Mouse (Mus musculus) CH12F3 (cell line): ENCODE measurements around the gene Dnajc27.

ENCODE experiments used
- in situ Hi-C: fragments of 300-500 bp; cut with MboI; formaldehyde crosslinking; loops from 2 replicates; pipeline ENCODE4 v1.14.3; 2020; ENCODE audit warnings: low sequenced_read_pairs

The Dnajc27 gene

GRCm38 (mm10) chr12:4078069-4078468, 4.3 kb upstream of the Dnajc27 start:
- in situ Hi-C loops = loop anchor here (10.0 kb wide), 3 partner anchors 93 to 413 kb away; no protein-coding TSS in a partner anchor

- in situ Hi-C loops = no loop called here
Measured at GRCm38 (mm10) chr12:4080311-4080710, 2.1 kb upstream of the Dnajc27 start.

DNA sequence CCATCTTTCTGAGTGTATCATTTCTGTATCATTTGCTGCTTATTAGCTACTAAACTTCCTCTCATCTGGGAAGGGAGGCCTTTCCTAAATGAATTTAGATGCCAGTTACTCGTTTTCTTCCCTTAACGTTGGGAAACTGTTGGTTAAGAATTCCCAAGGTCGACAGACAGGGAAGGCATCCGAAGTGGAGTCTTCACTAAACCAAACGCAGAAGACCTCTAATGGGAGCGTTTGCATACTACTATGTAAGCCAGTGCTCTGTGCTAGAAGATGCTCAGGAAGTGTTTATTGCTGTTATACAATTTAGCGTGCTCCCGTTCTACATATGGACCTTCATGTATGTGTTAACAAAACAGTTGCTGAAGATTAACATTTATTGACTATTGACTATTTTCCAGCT, 1.1 kb downstream of the Dnajc27 start:
- in situ Hi-C loops = no loop called here

- in situ Hi-C loops = loop anchor here (10.0 kb wide), 1 partner anchor 437 kb away; no protein-coding TSS in a partner anchor
Measured at GRCm38 (mm10) chr12:4107383-4107782, 25.0 kb downstream of the Dnajc27 start.

DNA sequence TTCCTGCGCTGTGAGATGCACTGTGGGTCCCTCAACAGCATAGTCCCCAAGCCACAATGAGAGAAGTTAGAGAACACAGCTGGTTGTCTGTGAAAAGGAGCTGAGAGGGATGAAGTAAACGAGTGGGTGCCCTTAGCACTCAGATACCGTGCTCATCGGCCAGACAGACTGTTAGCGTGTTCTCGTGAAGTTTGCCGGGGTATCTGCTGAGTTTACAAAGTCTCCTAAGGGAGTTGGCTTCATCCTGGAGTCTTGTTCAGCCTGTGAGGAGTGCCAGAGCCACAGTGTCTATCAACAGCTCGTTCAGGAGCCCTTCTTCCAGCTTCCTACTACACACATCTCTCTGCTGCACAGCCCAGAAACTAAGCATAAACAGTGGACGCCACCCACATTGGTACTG, 33.7 kb downstream of the Dnajc27 start:
- in situ Hi-C loops = no loop called here

GRCm38 (mm10) chr12:4117136-4117535, 34.8 kb downstream of the Dnajc27 start:
- in situ Hi-C loops = no loop called here

- in situ Hi-C loops = no loop called here
Measured at GRCm38 (mm10) chr12:4117579-4117978, 35.2 kb downstream of the Dnajc27 start.

- in situ Hi-C loops = no loop called here
Measured at GRCm38 (mm10) chr12:4127346-4127745, 45.0 kb downstream of the Dnajc27 start.

GRCm38 (mm10) chr12:4132941-4133846, 50.8 kb downstream of the Dnajc27 start, which contains the start of gene Adcy3:
Gene Adcy3 (plus strand): TSS chr12:4133103.
- in situ Hi-C loops = no loop called here

DNA sequence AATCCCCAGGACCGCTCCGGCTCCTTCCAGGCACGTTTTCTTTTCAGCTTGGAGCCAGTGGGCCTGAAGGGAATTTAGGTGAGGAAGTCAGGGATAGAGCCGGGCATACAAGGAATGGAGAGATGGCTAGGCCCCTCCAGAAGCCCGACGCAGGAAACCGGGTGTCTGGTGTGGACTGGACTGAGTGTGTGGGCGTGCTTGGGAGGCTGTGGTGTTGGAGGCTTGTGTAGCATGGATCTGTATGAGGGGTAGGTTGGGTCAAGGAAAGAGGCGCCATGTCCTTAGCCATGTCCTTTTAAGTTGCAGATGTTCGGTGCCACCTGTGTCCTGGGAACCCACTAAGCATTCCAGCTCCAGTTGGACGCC, 51.4 kb downstream of the Dnajc27 start:
- in situ Hi-C loops = no loop called here

DNA sequence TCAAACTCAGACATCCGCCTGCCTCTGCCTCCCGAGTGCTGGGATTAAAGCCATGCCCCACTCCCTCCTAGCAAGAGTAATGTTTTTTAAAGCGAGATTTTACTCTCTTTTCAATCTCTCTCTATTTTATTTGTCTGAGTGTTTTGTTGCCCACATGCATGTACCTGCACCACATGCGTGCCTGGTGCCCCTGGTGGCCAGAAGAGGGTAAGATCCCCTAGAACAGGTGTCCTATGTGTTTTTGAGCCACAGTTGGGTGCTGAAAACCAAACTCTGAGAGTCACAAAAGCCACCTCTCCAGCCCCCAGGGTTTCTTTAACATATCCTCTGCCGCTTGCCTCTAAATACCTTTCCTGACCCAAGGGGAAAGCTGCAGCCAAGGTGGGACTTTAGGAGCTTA, 60.8 kb downstream of the Dnajc27 start:
- in situ Hi-C loops = no loop called here

DNA sequence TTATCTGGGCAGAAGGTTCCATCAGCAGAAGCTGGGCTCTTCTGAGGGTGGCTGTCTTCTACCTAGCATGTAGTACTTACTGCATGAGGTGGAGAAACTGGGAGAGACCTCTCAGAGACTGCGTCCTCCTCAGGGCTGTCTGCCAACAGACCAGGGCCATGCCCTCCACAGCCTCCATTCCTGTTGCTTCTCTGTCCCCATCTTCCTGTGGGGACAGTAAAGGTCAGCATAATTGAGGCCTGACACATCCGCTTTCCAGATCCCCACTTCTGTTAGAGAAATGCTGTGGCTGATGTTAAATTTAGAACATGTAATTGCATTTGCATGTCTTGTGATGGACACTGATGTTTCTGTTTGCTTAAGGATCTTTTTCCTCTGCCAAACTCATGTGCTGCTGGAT, 68.6 kb downstream of the Dnajc27 start:
- in situ Hi-C loops = no loop called here

GRCm38 (mm10) chr12:4151969-4152368, 69.6 kb downstream of the Dnajc27 start:
- in situ Hi-C loops = no loop called here

DNA sequence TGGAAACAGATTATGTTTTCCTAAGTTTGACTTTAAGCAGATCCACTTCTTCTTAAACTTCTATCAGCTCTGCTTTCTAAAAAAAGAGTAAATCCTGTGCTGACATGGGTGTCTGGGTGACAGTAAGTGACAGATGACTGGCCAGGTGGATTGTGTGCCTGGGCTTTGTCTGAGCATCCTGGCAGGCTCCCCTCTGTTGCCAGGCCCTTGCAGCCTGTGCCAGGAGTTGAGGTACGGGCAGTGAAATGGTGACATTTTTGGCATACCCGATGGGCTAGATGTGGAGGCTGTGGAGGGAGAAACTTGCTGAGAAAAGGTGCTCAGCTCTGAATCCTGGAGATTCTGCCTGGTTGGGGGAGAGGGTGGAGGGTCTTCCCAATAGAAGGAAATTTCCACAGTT, 75.1 kb downstream of the Dnajc27 start:
- in situ Hi-C loops = no loop called here

DNA sequence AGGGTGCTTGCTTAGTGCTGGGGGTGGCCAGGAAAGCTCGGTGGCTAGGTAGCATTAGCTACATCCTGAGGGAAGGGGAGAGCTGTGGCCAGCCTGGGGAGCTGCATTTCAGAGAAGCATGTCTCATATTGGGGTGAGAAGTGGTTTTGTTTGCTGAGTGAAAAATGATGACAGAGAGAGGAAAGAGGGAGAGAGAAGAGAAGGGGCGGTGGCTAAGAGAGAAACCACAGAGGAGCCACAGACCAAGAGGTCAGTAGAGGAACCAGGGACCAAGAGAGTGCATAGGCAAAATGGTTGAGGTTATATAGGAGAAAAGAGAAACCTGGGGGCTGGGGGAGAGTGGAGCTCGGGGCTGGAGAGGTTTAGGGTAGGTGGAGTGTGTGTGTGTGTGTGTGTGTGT, 75.8 kb downstream of the Dnajc27 start:
- in situ Hi-C loops = no loop called here

- in situ Hi-C loops = no loop called here
Measured at GRCm38 (mm10) chr12:4158868-4159632, 76.7 kb downstream of the Dnajc27 start.
